Mouse (Mus musculus) regulatory T cell (primary cell): Measurements from ENCODE around the gene Sgsm1.

ENCODE experiments used
- in situ Hi-C: fragments of 300-600 bp; cut with MboI, MseI; formaldehyde crosslinking; loops from one replicate; pipeline ENCODE4 v1.15.1; 2025; ENCODE audit warnings: high pct_unique_total_duplicates

Gene Sgsm1

DNA sequence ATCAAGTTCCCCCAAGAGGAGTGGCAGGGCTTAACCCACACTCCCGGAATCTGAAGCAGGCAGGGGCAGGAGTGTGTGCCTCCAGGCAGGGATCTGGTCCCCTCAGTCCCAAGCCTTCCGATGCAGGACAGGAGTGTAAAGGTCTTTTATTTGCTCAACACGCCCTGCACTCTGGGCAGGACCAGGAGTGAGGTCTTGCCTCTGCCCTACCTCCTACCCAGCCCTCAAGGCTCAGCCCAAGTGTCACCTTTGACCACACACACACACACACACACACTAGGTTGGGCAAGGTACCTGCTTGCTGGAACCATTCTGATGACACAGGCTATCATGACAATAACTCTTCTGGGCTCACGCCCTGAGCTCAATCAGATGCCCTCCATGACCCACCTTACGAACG lies 91.1 kb downstream of the Sgsm1 start:
- in situ Hi-C loops, result loop anchor here (10.0 kb wide), 1 partner anchor 1705 kb away; no protein-coding TSS in a partner anchor

GRCm38 (mm10) chr5:113218617-113219235 lies 91.9 kb downstream of the Sgsm1 start:
- in situ Hi-C loops, result loop anchor here (10.0 kb wide), 1 partner anchor 1704 kb away; no protein-coding TSS in a partner anchor

DNA sequence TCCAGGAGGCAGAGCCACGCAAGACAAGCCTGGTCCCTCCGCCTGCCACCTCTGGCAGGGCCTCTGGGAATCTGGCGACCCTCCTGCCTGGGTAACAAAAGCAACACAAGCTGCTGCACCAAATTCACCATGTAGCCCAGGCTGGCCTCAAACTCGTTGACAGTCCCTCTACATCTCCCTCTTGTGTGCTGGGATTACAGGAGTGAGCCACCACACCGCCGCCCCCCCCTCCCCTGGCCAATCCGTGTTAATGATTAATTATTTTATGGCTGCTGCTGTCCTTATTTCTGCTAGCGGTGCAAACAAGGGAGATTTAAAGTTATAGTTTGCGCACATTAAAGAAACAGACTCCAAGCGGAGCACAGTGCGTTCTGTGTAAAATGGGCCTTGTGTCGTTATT lies 93.5 kb downstream of the Sgsm1 start:
- in situ Hi-C loops, result loop anchor here (10.0 kb wide), 1 partner anchor 1702 kb away; no protein-coding TSS in a partner anchor

- in situ Hi-C loops, result loop anchor here (10.0 kb wide), 1 partner anchor 1702 kb away; no protein-coding TSS in a partner anchor
These were observed 94.1 kb downstream of the Sgsm1 start for GRCm38 (mm10) chr5:113216328-113216960.

DNA sequence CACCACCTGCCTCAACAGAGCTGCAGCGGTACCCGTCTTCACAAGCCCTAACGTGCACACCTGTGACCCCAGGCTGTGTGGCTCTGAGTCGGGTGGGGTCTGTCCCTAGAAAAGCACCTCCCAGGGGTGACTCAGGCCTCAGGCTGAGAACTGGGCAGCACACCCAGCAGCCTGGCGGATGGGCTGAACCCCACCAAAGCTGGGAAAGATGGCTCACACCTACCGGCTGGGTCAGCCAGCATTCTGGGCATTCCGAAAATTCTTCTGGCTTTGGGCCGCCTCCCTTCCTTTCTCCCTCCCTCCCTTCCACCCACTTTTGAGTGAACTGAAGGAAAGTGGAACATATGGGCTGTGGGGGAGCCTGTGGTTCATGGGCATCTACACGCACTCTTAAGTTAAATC lies 95.0 kb downstream of the Sgsm1 start:
- in situ Hi-C loops, result loop anchor here (10.0 kb wide), 1 partner anchor 1701 kb away; no protein-coding TSS in a partner anchor

- in situ Hi-C loops, result loop anchor here (10.0 kb wide), 1 partner anchor 1700 kb away; no protein-coding TSS in a partner anchor
These were observed 96.1 kb downstream of the Sgsm1 start for GRCm38 (mm10) chr5:113214455-113214854.

DNA sequence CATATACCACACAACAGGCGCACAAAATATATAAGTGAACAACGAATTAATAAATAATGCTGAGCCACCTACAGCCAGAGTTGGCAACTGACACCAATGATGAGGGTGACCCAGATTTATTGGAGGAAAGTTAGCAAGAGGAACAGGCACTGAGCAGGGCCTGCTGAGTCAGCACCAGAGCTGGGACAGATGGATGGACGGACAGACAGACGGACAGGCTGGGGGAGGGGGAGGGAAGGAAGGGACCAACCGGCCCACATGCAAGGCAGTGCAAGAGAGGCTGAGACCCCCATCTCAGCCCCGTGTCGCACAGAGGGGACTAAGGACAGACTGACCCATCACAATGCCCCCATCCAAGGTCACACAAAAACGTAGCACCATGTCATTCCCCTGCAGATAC lies 96.5 kb downstream of the Sgsm1 start:
- in situ Hi-C loops, result loop anchor here (10.0 kb wide), 1 partner anchor 1699 kb away; no protein-coding TSS in a partner anchor

DNA sequence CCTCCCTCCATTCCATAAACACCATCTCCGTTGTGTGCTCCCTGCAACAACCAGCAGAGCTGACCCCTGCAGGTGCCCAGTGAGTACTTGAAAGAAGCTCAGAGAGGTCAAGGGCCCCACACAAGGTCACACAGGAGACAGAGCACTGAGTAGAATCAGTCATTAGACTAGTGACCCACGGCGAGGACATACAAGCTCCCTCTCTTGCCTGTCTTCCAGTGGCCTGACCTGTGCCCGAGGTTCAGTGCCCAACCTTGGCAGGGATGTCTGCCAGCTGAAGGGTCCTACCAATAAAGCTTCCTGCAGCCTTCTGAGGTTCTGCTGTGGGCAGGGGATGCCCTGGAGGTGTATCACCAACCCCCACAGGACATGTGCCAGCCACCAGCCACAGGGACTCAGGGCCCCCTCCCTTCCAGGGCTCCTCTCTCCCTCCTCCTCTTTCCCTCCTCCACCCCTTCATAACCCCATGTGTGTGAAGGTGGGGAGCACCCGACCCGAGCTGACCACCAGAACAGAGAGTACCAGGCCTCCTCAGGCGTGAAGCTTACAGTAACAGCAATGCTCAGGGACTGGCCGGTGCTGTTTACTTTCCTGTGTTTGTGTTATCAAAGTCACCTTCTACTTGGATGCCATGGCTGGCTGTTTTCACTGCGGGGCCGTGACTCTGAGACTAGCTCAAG lies 98.3 kb downstream of the Sgsm1 start:
- in situ Hi-C loops, result loop anchor here (10.0 kb wide), 1 partner anchor 1697 kb away; no protein-coding TSS in a partner anchor

GRCm38 (mm10) chr5:113210314-113210713 lies 100.3 kb downstream of the Sgsm1 start:
- in situ Hi-C loops, result loop anchor here (10.0 kb wide), 1 partner anchor 1696 kb away; no protein-coding TSS in a partner anchor

GRCm38 (mm10) chr5:113209898-113210297 lies 100.7 kb downstream of the Sgsm1 start:
- in situ Hi-C loops, result loop anchor here (10.0 kb wide), 1 partner anchor 1695 kb away; no protein-coding TSS in a partner anchor

DNA sequence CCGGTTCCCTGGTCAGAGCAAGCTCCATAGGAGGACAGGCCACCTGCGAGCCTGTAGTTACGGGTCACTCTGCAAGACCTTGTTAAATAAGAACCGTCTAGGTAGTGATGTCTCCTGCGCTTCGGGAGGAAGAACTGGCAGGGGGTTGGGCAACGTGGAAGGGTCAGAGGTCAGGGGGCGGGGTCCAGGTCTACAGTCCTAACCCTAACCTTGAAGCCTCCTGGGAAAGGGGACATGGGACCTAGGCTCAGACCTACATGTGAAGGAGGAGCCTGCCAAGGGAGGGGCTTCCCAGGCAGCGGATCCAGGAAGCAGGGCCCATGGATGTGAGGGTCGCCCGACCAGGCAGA lies 101.2 kb downstream of the Sgsm1 start:
- in situ Hi-C loops, result no loop called here

DNA sequence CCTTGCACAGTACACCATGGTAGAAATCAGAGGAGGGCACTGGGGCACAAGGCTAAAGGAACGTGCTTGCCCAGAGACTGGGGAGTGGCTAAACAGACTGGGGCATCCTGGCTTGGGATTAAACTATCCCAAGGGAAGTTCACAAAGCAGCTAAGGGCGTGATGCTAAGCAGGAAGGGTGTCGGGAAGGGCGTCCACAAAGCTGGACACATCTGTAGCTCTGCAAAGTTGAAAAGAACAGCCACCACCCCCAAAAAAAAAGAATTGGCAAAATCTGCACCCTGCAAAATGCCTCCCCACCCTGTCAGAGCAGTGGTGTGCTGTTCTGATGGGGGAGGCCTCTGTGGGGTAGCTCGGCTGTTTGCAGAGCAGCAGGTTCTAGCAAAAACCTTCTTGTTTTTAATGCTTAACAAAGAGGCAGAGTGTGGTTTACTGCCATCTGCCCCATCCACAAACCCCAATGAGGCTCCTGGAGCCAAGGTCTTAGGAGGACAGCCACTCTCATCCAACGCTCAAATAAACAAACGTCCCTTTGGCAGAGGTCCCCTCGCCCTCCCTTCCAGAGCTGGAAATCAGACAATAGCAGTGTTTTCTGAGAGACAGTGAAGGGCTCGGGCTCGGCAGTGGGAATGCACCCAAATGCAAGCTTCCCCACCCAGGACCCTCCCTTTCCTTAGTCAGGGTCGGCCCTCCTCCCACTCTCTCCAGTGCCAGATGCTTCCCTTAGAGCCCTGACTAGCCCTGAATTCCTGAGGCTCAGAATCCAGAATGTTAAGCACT lies 101.8 kb downstream of the Sgsm1 start:
- in situ Hi-C loops, result no loop called here

DNA sequence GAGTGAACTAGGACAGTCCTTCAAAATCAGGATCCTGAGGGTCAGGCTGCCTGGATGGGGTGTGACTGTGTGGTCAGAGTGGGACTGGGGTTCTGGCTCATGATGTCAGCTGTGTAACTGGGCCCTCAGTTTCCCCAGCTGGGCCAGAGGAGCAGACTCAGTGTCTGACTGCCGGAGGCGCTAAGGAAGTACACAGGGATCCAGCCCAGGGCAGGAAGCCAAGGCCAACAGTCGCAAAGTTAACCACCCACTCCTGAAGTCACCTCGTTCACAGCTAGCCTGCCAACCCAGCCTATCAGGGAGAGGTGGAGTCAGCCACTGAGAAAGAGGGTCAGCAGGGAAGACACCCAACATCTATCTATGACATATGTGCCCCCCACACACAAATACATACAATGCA lies 102.5 kb downstream of the Sgsm1 start:
- in situ Hi-C loops, result no loop called here

DNA sequence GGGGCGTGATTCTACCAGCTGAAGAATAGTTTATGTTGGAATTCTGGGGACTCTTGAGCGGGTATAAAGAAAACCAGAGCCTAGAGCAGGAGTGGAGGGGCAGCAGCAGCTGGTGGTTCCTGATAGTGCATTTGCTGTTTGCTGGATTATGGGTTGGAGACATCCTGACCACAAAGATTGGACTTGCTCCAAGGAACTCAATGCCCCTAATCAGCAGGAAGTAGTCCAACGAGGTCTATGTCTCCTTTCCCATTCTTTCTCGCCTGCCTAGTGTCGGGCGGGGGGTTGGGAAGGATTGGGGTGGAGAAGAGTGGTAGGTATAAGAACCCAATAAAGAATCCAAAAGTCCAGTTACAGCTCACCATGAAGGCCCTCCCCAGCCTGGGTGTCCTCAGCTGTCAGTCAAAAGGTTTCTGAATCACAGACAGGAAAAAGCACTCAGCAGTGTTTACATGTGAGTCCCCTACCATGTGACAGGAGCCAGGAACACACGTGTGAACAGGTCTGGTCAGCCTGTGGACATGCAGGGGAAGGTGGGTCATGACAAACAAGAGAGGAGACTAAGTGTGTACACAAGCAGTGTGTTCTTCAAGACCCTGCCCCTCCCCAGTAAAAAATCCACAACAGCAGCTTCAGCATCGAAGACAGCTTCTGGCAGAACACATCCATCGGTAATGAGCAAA lies 103.8 kb downstream of the Sgsm1 start:
- in situ Hi-C loops, result no loop called here

DNA sequence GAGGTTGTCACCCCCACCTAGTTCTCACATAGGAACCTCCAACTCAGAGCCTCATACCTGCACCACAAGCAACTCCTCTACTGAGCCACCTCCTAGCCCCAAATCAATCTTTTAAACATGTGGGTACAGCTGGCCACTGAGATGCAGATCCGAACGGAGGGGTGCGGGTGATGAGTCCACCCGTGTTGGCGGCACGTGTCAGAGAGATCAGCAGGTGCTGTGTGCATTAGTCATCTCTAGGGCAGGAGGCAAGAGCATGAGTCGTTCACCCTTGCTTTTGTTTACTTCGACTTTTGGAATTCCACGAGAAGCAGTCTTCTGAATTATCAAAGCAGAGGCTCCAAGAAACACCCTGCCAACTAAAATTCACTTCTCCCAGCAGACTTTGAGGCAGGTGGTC lies 106.4 kb downstream of the Sgsm1 start:
- in situ Hi-C loops, result no loop called here

GRCm38 (mm10) chr5:113199772-113200134 lies 110.8 kb downstream of the Sgsm1 start:
- in situ Hi-C loops, result no loop called here

GRCm38 (mm10) chr5:113199126-113199771 lies 111.3 kb downstream of the Sgsm1 start:
- in situ Hi-C loops, result no loop called here

GRCm38 (mm10) chr5:113196916-113197794 lies 113.4 kb downstream of the Sgsm1 start:
- in situ Hi-C loops, result no loop called here

DNA sequence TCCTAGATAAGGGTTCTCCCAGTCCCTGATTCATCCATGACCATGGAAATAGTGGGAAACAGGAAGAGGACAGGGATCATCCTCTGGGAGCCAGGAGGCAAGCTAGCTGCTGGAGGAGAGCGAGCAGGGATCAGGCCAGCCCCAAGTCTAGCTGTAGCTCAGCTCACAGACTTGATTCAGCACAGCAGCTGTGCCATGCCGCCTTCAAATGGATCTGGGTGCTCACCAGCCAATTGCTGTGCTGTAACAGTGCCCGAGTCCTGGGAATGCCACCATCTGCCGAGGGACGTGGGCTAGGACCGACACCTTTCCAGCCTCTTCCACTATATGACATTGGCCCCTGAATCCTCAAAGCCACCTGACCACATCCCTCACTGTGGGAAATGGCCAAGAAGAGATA lies 114.7 kb downstream of the Sgsm1 start:
- in situ Hi-C loops, result no loop called here

- in situ Hi-C loops, result no loop called here
These were observed 115.1 kb downstream of the Sgsm1 start for GRCm38 (mm10) chr5:113195451-113195850.
